Mouse (Mus musculus) liver, embryonic 16.5 days (tissue): ENCODE measurements around the gene Ttc34. TPM values are rescaled to one million over a fixed set of nuclear protein-coding genes. Genes with fewer than 3 reads are reported as not detected.

Source experiments
- ATAC-seq: fragments of 200-750 bp; cut with Nextera tagmentation; 2 replicates; pipeline ENCODE4 v1.8.0; 2017; ENCODE audit warnings: low read depth, mild to moderate bottlenecking, moderate number of reproducible peaks, moderate library complexity
- H3K27ac ChIP-seq: fragments of 300-500 bp; sonication (generic); 2 replicates; pipeline ENCODE4 v1.5.1; 2014; ENCODE audit warnings: mild to moderate bottlenecking, low read length
- H3K27me3 ChIP-seq: fragments of 300-500 bp; sonication (generic); 2 replicates; pipeline ENCODE4 v1.6.1; 2014; ENCODE audit warnings: low read depth, low read length, mixed read lengths; ENCODE audit not compliant: control insufficient read depth, insufficient read depth
- H3K36me3 ChIP-seq: fragments of 300-500 bp; sonication (generic); 2 replicates; pipeline ENCODE4 v1.6.1; 2014; ENCODE audit warnings: mild to moderate bottlenecking; ENCODE audit not compliant: control insufficient read depth, insufficient read depth
- H3K4me1 ChIP-seq: fragments of 300-500 bp; sonication (generic); 2 replicates; pipeline ENCODE4 v1.6.1; 2014; ENCODE audit warnings: low read depth, low read length, mixed read lengths; ENCODE audit not compliant: control insufficient read depth
- H3K4me2 ChIP-seq: fragments of 300-500 bp; sonication (generic); 2 replicates; pipeline ENCODE4 v1.6.1; 2014; ENCODE audit warnings: low read depth, low read length, mixed read lengths
- H3K4me3 ChIP-seq: fragments of 300-500 bp; sonication (generic); 2 replicates; pipeline ENCODE4 v1.5.1; 2014; ENCODE audit warnings: low read depth, mild to moderate bottlenecking, low read length
- H3K9ac ChIP-seq: fragments of 300-500 bp; sonication (generic); 2 replicates; pipeline ENCODE4 v1.6.1; 2014; ENCODE audit warnings: low read depth, low read length
- H3K9me3 ChIP-seq: fragments of 300-500 bp; sonication (generic); replicated peaks from 2 replicates; pipeline ENCODE4 v1.6.1; 2016; ENCODE audit warnings: low read length; ENCODE audit not compliant: control insufficient read depth
- WGBS: fragments of 180-500 bp; shearing (Covaris S2); extraction: QIAGEN DNeasy Blood & Tissue Kit; methylation state at CpG from one replicate; pipeline ENCODE4 v1.1.7; 2014; ENCODE audit not compliant: insufficient replicate concordance; 5-methylcytosine and 5-hydroxymethylcytosine counted together
- polyA plus RNA-seq: library from polyadenylated mRNA; unstranded; fragments of >200 nt; fragmentation: Nextera tagmentation; extraction: Ambion mirVana; gene quantifications from 2 replicates; pipeline ENCODE4 v1.2.1, GENCODE M21; 2015

Ttc34 gene
- polyA plus RNA-seq, result not detected in 2 replicates

GRCm38 (mm10) chr4:154837170-154837569 is at the start of gene Ttc34:
Gene Ttc34 (plus strand): TSS chr4:154837459.
- 40% methylated on average over 2 of the region's 2 CpGs for WGBS
- no peaks in the 10 kb centered on the region for H3K27me3 ChIP-seq
- no peaks in the 10 kb centered on the region for H3K4me1 ChIP-seq
- no peak within 1 kb of the TSS for H3K27ac ChIP-seq
- no peak for ATAC-seq
- no peak within 1 kb of the TSS for H3K4me2 ChIP-seq
- H3K9ac ChIP-seq, result no peak within 1 kb of the TSS
- no peaks in the 10 kb centered on the region for H3K9me3 ChIP-seq
- no peak within 1 kb of the TSS for H3K4me3 ChIP-seq
- H3K36me3 ChIP-seq, result no peaks in the 10 kb centered on the region

- Histone ChIP-seq H3K4me1 (no peaks in the 10 kb centered on the region), H3K36me3 (no peaks in the 10 kb centered on the region), H3K4me3 (no peak overlapping the region), H3K9ac (no peak overlapping the region), H3K4me2 (no peak overlapping the region), H3K27me3 (0 out of 2 replicates have a peak, but pooled peaks cover 2% of the 10 kb centered on the region), H3K9me3 (no peaks in the 10 kb centered on the region), H3K27ac (no peak overlapping the region)
- no peak for ATAC-seq
- WGBS, result 50% methylated on average over 13 of the region's 13 CpGs
Measured at GRCm38 (mm10) chr4:154787960-154788702, 49.1 kb upstream of the Ttc34 start.

DNA sequence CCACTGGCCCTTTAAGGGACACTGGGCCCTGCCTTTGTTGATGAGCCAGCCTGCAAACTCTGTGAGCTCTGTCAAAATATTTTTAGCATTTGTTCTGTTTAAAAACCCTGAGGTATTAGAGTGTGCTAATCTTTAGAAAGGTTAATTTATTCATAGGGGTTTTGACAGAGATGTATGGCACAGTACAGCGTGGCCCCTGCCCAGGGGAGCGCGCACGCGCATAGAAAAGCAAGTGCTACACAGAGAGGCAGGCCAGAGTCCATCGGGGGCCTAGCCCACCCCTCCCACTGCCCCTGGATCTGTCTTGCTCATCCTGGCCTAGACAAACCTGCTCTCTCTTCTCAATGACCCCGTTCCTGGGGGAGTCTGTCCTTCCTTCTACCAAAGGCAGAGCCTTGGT is 45.4 kb upstream of the Ttc34 start:
- Histone ChIP-seq H3K9ac (no peak overlapping the region), H3K4me3 (no peak overlapping the region), H3K9me3 (no peaks in the 10 kb centered on the region), H3K36me3 (no peaks in the 10 kb centered on the region), H3K27me3 (0 out of 2 replicates have a peak, but pooled peaks cover 2% of the 10 kb centered on the region), H3K4me2 (no peak overlapping the region), H3K4me1 (no peaks in the 10 kb centered on the region), H3K27ac (no peak overlapping the region)
- ATAC-seq, result no peak
- 70% methylated on average over 7 of the region's 7 CpGs for WGBS

DNA sequence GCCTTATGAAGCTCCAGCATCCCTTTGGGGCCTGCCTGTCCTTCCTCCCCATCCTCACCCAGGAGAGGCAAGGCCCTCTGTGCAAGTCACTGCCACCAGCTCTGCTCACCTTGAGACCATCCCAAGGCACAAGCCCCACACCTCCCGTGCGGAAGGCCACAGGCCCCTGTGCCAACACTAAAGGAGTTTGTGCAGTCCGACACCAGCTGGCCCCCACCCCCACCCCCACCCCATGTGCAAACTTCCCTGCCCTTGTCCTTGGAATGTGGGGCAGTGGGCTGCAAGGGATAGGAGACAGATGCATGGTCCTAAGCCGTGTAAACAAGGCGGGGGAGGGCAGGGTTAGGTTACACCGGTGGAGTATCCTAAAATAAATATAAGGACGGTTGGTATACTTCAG is 43.8 kb upstream of the Ttc34 start:
- H3K4me3 ChIP-seq, result no peak overlapping the region
- H3K27me3 ChIP-seq, result no peaks in the 10 kb centered on the region
- no peak overlapping the region for H3K4me2 ChIP-seq
- H3K9me3 ChIP-seq, result no peaks in the 10 kb centered on the region
- H3K4me1 ChIP-seq, result no peaks in the 10 kb centered on the region
- 64% methylated on average over 7 of the region's 7 CpGs for whole genome bisulfite sequencing
- H3K27ac ChIP-seq, result no peak overlapping the region
- no peak overlapping the region for H3K9ac ChIP-seq
- ATAC-seq, result no peak
- H3K36me3 ChIP-seq, result no peaks in the 10 kb centered on the region

- Histone ChIP-seq H3K27me3 (peaks cover 11% of the 10 kb centered on the region), H3K36me3 (no peaks in the 10 kb centered on the region), H3K9ac (no peak overlapping the region), H3K9me3 (no peaks in the 10 kb centered on the region), H3K27ac (no peak overlapping the region), H3K4me1 (no peaks in the 10 kb centered on the region), H3K4me3 (no peak overlapping the region), H3K4me2 (no peak overlapping the region)
- WGBS, result 2% methylated on average over 4 of the region's 4 CpGs
- ATAC-seq, result no peak
Measured at GRCm38 (mm10) chr4:154797834-154798233, 39.4 kb upstream of the Ttc34 start.

- no peak for ATAC-seq
- Histone ChIP-seq H3K27me3 (peaks cover 11% of the 10 kb centered on the region), H3K9ac (no peak overlapping the region), H3K4me1 (no peaks in the 10 kb centered on the region), H3K27ac (no peak overlapping the region), H3K36me3 (no peaks in the 10 kb centered on the region), H3K9me3 (no peaks in the 10 kb centered on the region), H3K4me2 (no peak overlapping the region), H3K4me3 (no peak overlapping the region)
- 46% methylated on average over 5 of the region's 5 CpGs for WGBS
Measured at GRCm38 (mm10) chr4:154800543-154800942, 36.7 kb upstream of the Ttc34 start.

GRCm38 (mm10) chr4:154802210-154802609 is 35.0 kb upstream of the Ttc34 start:
- H3K4me2 ChIP-seq, result no peak overlapping the region
- ATAC-seq, result no peak
- H3K27me3 ChIP-seq, result peaks cover 11% of the 10 kb centered on the region
- H3K4me3 ChIP-seq, result no peak overlapping the region
- WGBS, result 4% methylated on average over 26 of the region's 26 CpGs
- no peak overlapping the region for H3K27ac ChIP-seq
- no peak overlapping the region for H3K9ac ChIP-seq
- no peaks in the 10 kb centered on the region for H3K4me1 ChIP-seq
- H3K36me3 ChIP-seq, result no peaks in the 10 kb centered on the region
- H3K9me3 ChIP-seq, result no peaks in the 10 kb centered on the region

GRCm38 (mm10) chr4:154825662-154826061 is 11.6 kb upstream of the Ttc34 start:
- Histone ChIP-seq H3K4me1 (no peaks in the 10 kb centered on the region), H3K9me3 (no peaks in the 10 kb centered on the region), H3K36me3 (no peaks in the 10 kb centered on the region), H3K4me2 (no peak overlapping the region), H3K4me3 (no peak overlapping the region), H3K9ac (no peak overlapping the region), H3K27ac (no peak overlapping the region), H3K27me3 (no peaks in the 10 kb centered on the region)
- WGBS, result 31% methylated on average over 6 of the region's 6 CpGs
- 0 out of 2 replicates have a peak, but pooled peaks have one; percentile 16 for ATAC-seq

DNA sequence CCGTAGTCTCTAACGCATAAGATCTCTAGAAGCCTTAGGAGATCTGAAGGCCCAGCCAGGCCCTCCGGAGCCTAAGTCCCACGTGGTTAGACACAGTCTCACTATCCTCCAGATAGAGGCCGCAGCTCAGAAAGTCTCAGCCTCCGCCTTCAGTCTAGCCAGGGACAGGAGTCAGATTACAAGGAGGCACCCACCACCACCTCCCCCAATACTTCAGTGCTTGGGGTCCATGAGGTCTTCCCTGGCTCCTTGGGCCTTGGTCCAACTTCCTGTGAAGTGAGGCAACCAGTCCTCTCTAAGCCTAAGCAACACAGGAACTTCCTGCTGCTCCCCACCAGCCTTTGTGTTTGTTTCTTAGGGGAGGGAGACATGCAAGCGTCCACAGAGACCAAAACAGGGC is 11.0 kb upstream of the Ttc34 start:
- ATAC-seq, result no peak
- 42% methylated on average over 7 of the region's 7 CpGs for WGBS
- H3K4me1 ChIP-seq, result no peaks in the 10 kb centered on the region
- no peaks in the 10 kb centered on the region for H3K27me3 ChIP-seq
- no peak overlapping the region for H3K9ac ChIP-seq
- no peaks in the 10 kb centered on the region for H3K36me3 ChIP-seq
- H3K9me3 ChIP-seq, result no peaks in the 10 kb centered on the region
- no peak overlapping the region for H3K4me2 ChIP-seq
- no peak overlapping the region for H3K4me3 ChIP-seq
- no peak overlapping the region for H3K27ac ChIP-seq
